Mouse (Mus musculus) frontal cortex, postnatal 25 days (tissue): ENCODE results near the gene Gm42715.
"Not testable (repeated sequence)": the region's sequence is repeated elsewhere in the genome, so short reads cannot be mapped to it uniquely, and the experiment has no call there.

Source experiments
- DNase-seq, 2 experiments: peaks; one replicate each; pipeline ENCODE4 v3.0.0; 2022; ENCODE audit warnings: low spot score in 2 of 2

Gene Gm42715

DNA sequence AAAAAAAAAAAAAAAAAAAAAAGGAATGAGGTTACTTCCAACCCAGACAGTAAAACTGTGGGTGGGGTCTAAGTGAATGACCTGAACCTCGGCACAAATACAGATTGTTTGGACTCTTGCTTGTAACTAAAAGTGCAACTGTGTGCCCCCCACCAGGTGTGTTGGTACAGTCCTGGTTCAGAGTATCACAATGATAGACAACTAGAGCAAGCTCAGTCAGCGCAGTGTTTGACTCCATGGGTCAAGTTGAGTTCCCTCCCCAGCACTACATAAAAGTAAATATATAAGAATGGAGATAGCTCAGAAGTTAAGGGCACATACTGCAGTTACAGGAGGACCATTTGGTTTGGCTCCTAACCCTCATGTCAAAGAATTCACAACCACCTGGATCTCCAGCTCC is 22.0 kb upstream of the Gm42715 start:
- no peak for DNase-seq

DNA sequence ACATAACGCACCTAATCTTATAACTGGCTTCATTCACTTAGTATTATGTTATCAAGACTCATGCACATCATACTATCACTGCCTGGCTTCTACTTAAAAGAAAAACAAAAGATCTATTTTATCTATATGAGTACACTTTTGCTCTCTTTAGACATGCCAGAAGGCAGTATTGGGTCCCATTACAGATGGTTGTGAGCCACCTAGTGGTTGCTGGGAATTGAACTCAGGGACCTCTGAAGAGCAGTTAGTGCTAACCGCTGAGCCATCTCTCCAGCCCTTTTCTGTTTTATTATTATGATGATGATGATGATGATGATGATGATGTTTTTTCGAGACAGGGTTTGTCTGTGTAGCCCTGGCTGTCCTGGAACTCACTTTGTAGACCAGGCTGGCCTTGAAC is 21.0 kb upstream of the Gm42715 start:
- no peak for DNase-seq

- no peak for DNase-seq
Observed at GRCm38 (mm10) chr7:127508291-127508690, 11.1 kb upstream of the Gm42715 start.

DNA sequence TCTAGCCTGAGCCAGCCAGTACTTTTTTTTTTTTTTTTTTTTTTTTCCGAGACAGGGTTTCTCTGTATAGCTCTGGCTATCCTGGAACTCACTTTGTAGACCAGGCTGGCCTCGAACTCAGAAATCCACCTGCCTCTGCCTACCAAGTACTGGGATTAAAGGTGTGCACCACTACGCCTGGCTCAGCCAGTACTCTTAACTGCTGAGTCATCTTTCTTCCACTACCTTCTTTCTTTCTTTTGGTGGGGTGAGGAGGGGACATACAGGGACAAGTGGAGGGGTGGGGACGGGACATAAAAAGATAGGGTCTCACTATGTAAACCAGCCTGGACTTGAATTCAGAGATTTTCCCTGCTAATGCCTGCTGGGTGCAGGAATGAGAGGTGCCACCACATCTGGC is 9.6 kb upstream of the Gm42715 start:
- DNase-seq: not testable (repeated sequence)

GRCm38 (mm10) chr7:127511241-127511640 is 8.1 kb upstream of the Gm42715 start:
- no peak for DNase-seq

GRCm38 (mm10) chr7:127511808-127512230 is 7.6 kb upstream of the Gm42715 start, which contains the start of gene Srcap:
TSS of gene Srcap (plus strand) at chr7:127511983.
- DNase-seq: peak; percentile 87 to 90

- peak; percentile 69 to 71 for DNase-seq
Observed at GRCm38 (mm10) chr7:127512231-127513015, 7.0 kb upstream of the Gm42715 start.

DNA sequence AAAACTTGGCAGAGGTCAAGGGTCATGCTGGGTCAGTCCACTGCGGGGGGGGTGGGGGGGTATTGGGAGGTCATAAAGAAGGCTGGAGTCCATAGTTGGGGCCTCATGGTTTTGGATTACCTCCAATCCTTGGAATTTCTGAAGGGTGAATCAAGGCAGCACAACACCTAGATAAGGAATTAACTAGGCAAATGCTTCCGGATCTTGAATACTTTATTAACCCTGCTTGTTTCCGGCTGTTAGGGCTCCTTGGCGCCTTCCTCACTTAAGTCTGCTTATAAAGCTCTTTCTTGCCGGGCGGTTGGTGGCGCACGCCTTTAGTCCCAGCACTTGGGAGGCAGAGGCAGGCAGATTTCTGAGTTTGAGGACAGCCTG is 6.4 kb upstream of the Gm42715 start:
- no peak for DNase-seq

GRCm38 (mm10) chr7:127513781-127514180 is 5.6 kb upstream of the Gm42715 start:
- DNase-seq: no peak

DNA sequence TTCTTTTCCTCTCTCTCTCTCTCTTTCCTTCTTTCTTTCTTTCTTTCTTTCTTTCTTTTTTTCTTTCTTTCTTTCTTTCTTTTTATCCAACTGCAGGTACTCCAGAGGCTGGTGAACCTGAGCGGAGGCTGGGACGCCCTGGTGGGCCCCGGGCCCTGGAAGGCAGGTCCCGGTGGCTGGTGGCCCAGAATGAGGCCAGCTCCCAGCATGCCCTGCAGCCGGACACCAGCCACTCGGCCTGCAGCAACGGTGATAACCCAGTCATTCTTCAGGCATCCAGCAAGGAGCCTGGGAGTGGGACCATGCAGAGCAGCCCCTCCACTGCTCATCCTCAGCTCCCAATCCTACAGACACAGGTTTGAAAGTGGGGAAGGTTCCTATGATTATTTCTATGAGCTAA is 3.5 kb upstream of the Gm42715 start:
- no peak for DNase-seq

DNA sequence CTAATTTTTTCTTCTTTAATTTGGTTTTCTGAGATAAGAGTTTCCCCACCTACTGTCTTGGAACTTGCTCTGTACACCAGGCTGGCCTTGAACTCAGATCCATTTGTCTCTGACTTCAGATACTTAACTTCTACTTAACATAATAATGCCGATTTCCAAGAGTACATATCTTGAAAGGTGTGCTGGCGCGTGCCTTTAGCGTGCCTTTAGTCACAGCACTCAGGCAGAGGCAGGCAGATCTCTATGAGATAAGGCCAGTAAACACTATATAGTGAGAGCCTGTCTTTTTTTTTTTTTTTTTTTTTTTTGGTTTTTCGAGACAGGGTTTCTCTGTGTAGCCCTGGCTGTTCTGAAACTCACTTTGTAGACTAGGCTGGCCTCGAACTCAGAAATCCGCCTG is 3.0 kb upstream of the Gm42715 start:
- no peak for DNase-seq

DNA sequence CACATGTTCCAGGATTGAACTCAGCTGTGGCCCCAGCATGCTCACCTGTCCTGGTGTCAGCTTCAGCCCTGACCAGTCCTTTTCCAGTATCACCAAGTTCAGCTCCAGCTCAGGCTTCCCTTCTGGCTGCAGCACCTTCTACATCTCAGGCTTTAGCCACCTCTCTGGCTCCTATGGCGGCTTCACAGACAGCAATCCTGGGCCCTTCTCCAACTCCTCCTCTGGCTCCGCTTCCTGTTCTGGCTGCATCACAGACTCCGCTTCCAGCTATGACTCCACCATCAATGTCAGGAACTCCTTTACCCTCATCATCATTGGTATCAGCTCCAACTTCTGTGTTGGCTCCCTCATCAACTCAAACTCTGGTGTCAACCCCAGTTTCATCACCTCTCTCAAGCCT is 22.3 kb downstream of the Gm42715 start:
- no peak for DNase-seq

DNA sequence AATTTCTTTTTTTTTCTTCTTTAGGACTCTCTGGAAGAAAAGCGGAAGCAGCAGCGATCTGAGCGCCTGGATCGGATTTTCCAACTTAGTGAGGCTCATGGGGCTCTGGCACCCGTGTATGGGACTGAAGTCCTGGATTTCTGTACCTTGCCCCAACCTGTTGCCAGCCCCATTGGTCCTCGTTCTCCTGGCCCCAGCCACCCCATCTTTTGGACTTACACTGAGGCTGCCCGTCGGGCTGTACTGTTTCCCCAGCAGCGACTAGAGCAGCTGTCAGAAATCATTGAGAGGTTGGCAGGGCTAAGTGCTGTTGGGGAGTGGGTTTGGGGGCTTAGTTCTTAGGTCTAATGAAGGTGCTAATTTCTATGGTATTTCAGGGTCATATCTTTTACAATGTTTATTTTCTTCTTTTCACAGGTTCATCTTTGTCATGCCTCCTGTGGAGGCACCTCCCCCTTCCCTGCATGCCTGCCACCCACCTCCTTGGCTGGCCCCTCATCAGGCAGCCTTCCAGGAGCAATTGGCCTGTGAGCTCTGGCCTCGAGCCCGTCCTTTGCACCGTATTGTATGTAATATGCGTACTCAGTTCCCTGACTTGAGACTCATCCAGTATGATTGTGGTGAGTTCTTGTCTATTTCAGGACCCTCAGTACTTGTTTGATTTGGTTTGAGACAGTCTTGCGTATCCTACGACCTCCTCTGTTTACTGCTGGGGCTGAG is 29.9 kb downstream of the Gm42715 start:
- no peak for DNase-seq

DNA sequence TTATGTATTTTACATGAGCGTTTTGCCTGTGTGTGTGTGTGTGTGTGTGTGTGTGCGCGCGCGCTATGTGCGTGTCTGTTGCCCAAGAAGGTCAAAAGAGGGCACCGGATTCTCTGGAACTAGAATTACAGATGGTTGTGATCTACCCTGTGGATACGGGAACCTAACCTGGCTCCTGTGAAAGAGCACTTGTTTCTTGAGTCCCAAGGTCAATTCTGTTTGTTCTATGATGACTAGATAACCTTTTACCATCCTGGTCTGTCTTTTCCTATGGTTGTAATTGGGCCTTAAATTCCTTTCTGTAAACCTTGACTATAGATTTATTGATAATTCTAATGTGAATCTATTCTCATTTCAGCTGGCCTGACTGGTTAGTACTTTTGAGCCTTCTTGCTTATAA is 32.2 kb downstream of the Gm42715 start:
- DNase-seq: no peak

GRCm38 (mm10) chr7:127560580-127560979 is 41.2 kb downstream of the Gm42715 start:
- no peak for DNase-seq

DNA sequence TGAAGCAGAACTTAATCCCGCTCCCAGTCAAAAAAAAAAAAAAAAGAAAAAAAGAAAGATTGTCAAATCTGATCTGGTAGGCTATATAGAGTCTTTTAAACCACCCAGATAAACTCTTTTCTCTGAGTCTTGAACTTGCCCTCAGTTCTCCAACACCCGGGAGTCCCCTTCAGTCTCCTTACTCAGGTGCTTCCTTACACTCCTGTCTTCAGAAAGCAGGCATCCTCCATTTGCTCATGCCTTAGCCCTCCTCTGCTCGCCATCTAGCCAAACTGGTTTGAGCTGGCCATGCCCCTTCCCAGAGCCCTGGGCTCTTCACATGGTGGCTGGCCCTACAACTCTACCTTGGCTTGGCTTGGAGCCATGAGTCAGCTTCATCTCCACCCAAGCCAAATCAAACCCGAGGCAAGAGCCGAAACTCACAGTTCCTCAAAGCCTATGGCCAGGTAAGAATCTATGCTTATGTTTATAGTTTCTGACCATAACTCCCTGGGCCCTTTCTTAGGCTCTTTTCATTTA is 42.0 kb downstream of the Gm42715 start, which contains the start of gene Tmem265:
TSS of gene Tmem265 (plus strand) at position 51 of the 519 bp plus-strand sequence.
- no peak for DNase-seq

DNA sequence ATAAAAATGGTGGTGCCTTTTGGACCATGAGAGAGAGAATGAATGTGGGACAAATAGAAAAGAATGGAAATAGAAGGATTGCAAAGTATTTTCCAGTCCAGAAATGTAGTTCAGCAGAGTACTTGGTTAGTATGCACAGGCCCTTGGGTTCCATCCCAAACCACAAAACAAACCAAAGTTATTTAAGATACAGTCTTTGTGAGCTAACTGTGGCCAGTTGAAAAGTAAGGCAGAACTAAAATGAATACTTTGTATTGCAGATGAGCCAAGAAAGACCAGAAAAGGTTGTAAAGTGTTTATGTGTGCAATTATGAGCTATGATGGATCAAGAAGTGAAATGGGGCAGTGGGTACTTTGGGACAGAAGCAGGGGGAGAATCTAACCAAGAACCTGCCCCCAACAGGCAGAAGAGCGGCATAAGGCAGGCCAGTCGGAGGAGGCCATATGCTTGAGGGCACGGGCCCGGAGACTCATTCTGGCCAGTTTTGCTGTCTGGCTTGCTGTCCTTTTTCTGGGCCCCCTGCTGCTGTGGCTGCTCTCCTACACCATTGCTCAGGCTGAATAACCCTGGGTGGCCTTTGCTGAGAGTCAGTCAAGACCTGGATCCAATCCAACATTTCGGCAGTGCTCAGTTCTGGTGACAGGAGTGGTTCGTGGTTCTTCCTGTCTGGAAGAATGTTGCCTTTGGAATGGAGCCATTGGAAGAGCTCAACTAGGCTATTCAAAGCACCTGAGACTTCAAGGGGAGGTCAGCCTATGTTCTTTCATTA is 45.2 kb downstream of the Gm42715 start:
- no peak for DNase-seq

- DNase-seq: peak; percentile 72 to 83
Observed at GRCm38 (mm10) chr7:127572895-127573471, 53.6 kb downstream of the Gm42715 start, which contains the start of gene Phkg2. TSS of gene Phkg2 (plus strand) at chr7:127573340.

DNA sequence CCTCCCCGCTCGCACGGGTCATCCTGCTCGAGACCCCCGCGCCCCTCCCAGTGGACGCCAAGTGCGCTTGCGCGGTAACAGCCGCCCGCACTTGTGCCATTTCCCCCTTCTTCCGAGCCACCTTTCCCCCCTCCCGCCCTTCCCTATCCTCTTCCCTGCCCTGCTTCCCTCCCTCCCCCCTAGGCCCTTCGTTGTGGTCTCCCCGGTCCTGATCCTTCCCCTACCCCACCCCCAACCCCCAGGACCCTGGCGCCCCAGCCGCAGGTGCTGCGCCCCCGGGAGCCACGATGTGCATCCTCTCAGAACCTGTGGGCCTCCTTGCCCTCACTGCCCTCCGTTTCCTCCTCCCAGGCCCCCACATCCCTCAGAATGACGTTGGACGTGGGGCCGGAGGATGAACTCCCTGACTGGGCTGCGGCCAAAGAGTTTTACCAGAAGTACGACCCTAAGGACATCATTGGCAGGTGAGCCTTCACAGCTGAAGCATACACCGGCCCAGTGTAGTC is 54.2 kb downstream of the Gm42715 start:
- DNase-seq: no peak

DNA sequence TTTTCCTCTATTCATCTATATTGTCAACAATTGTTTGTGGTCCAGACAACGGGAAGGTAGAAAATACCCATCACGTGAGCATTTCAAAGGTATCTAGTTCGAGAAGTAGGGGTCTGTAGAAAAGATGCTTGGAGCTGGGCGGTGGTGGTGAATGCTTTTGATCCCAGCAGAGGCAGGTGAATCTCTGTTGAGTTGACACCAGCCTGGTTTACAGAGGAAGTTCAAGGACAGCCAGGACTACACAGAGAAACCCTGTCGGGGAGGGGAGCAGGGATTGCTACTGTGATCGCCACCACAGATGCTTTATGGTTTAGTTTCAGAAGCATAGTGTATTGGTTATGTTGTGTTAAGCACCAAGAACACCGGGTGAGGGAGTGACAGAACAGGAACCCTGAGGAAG is 54.7 kb downstream of the Gm42715 start:
- DNase-seq: no peak

DNA sequence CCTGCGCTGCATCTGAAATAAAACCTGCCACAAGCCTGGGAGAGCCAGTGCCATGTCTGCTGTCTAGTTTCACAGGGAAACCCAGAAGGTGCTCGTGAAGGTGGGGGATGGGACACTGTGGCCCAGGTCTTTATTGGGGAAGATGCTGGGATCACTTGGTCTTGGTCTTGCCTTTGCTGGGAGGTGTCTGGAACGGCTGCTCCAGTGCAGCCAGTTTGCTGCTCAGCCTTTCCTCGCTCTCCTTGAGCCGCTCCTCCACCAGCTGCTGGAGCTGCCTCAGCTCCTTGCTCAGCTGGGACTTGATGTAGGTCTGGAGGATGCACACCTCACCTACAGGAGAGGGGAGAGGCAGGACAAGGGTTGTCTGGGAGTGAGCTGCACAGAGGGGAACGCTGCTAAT is 63.9 kb downstream of the Gm42715 start:
- DNase-seq: no peak
